Mouse (Mus musculus) forebrain, postnatal 0 days (tissue): Measurements from ENCODE around the gene Ucp1. TPM values are rescaled to one million over a fixed set of nuclear protein-coding genes. Genes with fewer than 3 reads are reported as not detected.

Source experiments
- ATAC-seq: fragments of 200-750 bp; cut with Nextera tagmentation; 2 replicates; pipeline ENCODE4 v1.8.0; 2017; ENCODE audit warnings: mild to moderate bottlenecking, moderate library complexity
- DNase-seq: peaks from one replicate; pipeline ENCODE4 v3.0.0-alpha.2; 2015
- H3K27ac ChIP-seq: fragments of 300-500 bp; sonication (generic); 2 replicates; pipeline ENCODE4 v1.5.1; 2014; ENCODE audit warnings: low read depth, mild to moderate bottlenecking, antibody characterized with exemption, low read length, moderate library complexity, mixed read lengths
- H3K27me3 ChIP-seq: fragments of 300-500 bp; sonication (generic); 2 replicates; pipeline ENCODE4 v1.6.1; 2014; ENCODE audit warnings: mild to moderate bottlenecking, low read length, mixed read lengths; ENCODE audit not compliant: insufficient read depth
- H3K36me3 ChIP-seq: fragments of 300-500 bp; sonication (generic); 2 replicates; pipeline ENCODE4 v1.6.1; 2014; ENCODE audit warnings: mild to moderate bottlenecking, moderate library complexity; ENCODE audit not compliant: insufficient read depth
- H3K4me1 ChIP-seq: fragments of 300-500 bp; sonication (generic); 2 replicates; pipeline ENCODE4 v1.6.1; 2014; ENCODE audit warnings: antibody characterized with exemption; ENCODE audit not compliant: insufficient read depth
- H3K4me2 ChIP-seq: fragments of 300-500 bp; sonication (generic); 2 replicates; pipeline ENCODE4 v1.6.1; 2014; ENCODE audit warnings: low read depth, mild to moderate bottlenecking, moderate library complexity
- H3K4me3 ChIP-seq: fragments of 300-500 bp; sonication (generic); 2 replicates; pipeline ENCODE4 v1.5.1; 2014; ENCODE audit warnings: low read depth, low read length, mixed read lengths
- H3K9ac ChIP-seq: fragments of 300-500 bp; sonication (generic); 2 replicates; pipeline ENCODE4 v1.6.1; 2014; ENCODE audit warnings: mild to moderate bottlenecking
- H3K9me3 ChIP-seq: fragments of 300-500 bp; sonication (generic); 2 replicates; pipeline ENCODE4 v1.6.1; 2016; ENCODE audit warnings: low read length
- CTCF ChIP-seq: sonication (generic); IDR thresholded peaks from 2 replicates; pipeline ENCODE4 v1.5.1; 2016; ENCODE audit warnings: antibody characterized with exemption, control low read depth, low read depth
- WGBS: fragments of 180-500 bp; shearing (Covaris S2); extraction: QIAGEN DNeasy Blood & Tissue Kit; methylation state at CpG from one replicate; pipeline ENCODE4 v1.1.7; 2014; 5-methylcytosine and 5-hydroxymethylcytosine counted together
- polyA plus RNA-seq: library from polyadenylated mRNA; unstranded; fragments of >200 nt; fragmentation: Nextera tagmentation; extraction: Ambion mirVana; gene quantifications from 2 replicates; pipeline ENCODE4 v1.2.1, GENCODE M21; 2015
- total RNA-seq: library from RNA; depleted of rRNA; stranded (reverse); fragments of >200 nt; gene quantifications from 2 replicates; pipeline ENCODE4 v1.2.3, GENCODE M21; 2014

Gene Ucp1
- total and polyA plus RNA-seq, 2 experiments from 2014 or later: not detected

DNA sequence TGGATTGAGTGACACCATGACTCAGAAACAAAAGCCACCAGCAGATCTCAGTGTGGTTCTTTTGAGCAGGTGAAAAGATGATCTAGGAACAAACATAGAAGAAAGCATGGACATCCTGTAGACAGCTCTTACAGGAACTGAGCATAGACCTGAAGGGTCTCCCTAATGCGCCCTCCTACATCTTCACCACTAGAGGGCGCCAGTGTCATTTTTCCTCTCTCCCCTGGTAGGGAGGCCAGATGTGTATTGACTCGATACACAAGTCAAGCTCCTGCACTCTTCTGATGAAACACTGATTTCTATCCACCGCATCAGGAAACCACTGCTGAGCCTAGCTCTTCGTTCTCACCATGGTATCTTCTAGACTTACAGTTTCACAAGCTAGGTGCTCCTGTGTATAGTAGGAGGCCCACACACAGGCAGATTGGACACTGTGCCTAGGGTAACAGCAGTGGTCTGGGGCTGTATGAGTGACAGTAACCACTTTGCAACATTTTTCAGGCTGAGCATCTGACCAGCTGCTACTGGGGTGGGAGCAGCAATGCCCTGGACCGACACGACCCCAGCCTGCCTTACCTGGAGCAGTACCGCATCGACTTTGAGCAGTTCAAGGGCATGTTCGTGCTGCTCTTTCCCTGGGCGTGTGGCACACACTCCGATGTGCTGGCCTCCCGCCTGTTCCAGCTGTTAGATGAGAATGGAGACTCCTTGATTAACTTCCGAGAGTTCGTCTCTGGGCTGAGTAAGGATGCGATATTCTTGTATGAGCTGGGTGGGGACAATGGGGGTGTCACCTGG, 29.5 kb upstream of the Ucp1 start:
- peak; percentile 67 for DNase-seq
- peak; percentile 90 for ATAC-seq
- peak; percentile 88 for TF ChIP-seq CTCF
- Histone ChIP-seq H3K27me3 (no peaks in the 10 kb centered on the region), H3K4me1 (no peaks in the 10 kb centered on the region), H3K4me2 (no peak overlapping the region), H3K4me3 (no peak overlapping the region), H3K9ac (no peak overlapping the region), H3K9me3 (no peaks in the 10 kb centered on the region), H3K27ac (no peak overlapping the region), H3K36me3 (peaks cover 50% of the 10 kb centered on the region)
- 71% methylated on average over 16 of the region's 16 CpGs for WGBS

DNA sequence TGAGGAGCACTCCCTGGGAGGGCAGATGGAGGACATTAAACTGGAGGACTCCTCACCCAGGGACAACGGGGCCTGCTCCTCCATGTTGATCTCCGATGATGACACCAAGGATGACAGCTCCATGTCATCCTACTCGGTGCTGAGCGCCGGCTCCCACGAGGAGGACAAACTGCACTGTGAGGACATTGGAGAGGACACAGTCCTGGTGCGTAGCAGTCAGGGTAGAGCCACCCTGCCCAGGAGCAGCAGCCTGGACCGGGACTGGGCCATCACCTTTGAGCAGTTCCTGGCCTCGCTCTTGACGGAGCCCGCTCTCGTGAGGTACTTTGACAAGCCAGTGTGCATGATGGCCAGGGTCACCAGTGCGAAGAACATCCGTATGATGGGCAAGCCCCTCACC, 19.0 kb upstream of the Ucp1 start:
- Histone ChIP-seq H3K36me3 (peaks cover 42% of the 10 kb centered on the region), H3K9ac (no peak overlapping the region), H3K27me3 (no peaks in the 10 kb centered on the region), H3K9me3 (no peaks in the 10 kb centered on the region), H3K4me1 (no peaks in the 10 kb centered on the region), H3K4me2 (no peak overlapping the region), H3K4me3 (no peak overlapping the region), H3K27ac (no peak overlapping the region)
- TF ChIP-seq CTCF: no peak
- WGBS: 97% methylated on average over 14 of the region's 14 CpGs
- DNase-seq (no peak), ATAC-seq (no peak)

DNA sequence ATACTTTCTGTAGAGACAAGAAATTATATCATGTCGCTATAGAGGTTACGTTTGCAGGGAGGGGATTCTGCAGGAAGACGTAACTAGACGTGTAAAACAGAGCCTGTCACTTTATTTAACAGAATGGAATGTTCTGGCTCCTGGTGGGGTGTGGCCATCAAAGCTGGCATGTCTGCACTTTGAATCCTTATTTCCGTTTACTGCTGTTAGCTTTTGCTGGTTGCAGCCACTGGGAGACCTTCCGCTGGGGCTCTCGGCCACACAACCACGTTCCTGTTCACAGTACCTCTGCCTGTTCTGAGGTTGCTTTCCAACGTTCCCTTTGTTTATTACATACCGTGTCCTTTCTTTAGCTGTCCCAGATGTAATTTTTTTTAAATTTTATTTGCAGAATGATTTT, 17.7 kb upstream of the Ucp1 start:
- H3K4me2 ChIP-seq: no peak overlapping the region
- ATAC-seq (no peak), DNase-seq (no peak)
- H3K27ac ChIP-seq: no peak overlapping the region
- peaks cover 30% of the 10 kb centered on the region for H3K36me3 ChIP-seq
- H3K9me3 ChIP-seq: no peaks in the 10 kb centered on the region
- H3K9ac ChIP-seq: no peak overlapping the region
- 87% methylated on average over 10 of the region's 10 CpGs for WGBS
- TF ChIP-seq CTCF: no peak
- H3K27me3 ChIP-seq: no peaks in the 10 kb centered on the region
- H3K4me1 ChIP-seq: no peaks in the 10 kb centered on the region
- H3K4me3 ChIP-seq: no peak overlapping the region

DNA sequence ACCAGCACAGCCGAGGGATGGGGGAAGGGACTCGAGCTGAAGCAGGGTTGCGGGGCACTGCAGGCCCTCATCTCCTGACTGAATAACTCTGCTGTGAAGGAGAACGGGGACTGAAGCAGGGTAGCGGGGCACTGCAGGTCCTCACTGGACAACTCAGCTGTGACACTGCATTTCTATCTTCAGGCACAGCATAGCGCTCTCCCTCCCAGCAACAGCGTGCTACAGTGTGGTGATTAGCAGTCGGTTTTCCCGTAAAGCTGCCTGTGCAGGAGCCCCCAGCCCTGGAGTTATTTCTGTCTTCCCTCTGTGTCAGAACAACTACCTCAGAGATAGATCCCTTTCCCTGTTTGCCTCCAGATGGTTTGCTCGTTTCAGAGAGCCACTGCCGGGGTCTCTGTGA, 15.7 kb upstream of the Ucp1 start:
- no peak for TF ChIP-seq CTCF
- Histone ChIP-seq H3K27me3 (no peaks in the 10 kb centered on the region), H3K4me1 (no peaks in the 10 kb centered on the region), H3K9ac (no peak overlapping the region), H3K9me3 (no peaks in the 10 kb centered on the region), H3K27ac (no peak overlapping the region), H3K36me3 (peaks cover 27% of the 10 kb centered on the region), H3K4me3 (no peak overlapping the region), H3K4me2 (no peak overlapping the region)
- 69% methylated on average over 11 of the region's 11 CpGs for WGBS
- ATAC-seq: no peak
- no peak for DNase-seq

DNA sequence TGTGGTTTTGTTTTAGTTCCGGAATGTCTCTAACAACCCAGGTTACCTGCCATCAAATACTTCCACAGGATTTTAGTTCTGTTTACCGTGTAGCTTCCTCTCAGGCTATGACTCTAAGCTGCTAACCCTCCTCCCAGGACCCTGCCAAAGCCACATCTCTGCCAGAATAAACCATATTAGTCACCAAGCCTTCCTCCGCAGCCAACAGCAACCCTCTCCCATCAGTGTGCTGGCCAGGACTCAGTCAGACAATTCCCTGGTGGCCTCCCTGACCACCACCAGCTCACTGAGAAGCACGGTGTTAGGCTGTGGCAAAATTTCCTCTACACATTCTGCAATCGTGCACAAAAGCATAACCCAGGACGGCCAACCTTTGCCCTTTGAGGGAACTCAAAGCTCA, 11.7 kb upstream of the Ucp1 start:
- no peak overlapping the region for H3K4me3 ChIP-seq
- H3K27ac ChIP-seq: no peak overlapping the region
- TF ChIP-seq CTCF: no peak
- DNase-seq: no peak
- H3K36me3 ChIP-seq: peaks cover 13% of the 10 kb centered on the region; the same call in 1 of the 2 replicates
- H3K27me3 ChIP-seq: no peaks in the 10 kb centered on the region
- 88% methylated on average over 6 of the region's 6 CpGs for WGBS
- H3K4me1 ChIP-seq: no peaks in the 10 kb centered on the region
- H3K4me2 ChIP-seq: no peak overlapping the region
- no peak for ATAC-seq
- H3K9ac ChIP-seq: no peak overlapping the region
- H3K9me3 ChIP-seq: no peaks in the 10 kb centered on the region

DNA sequence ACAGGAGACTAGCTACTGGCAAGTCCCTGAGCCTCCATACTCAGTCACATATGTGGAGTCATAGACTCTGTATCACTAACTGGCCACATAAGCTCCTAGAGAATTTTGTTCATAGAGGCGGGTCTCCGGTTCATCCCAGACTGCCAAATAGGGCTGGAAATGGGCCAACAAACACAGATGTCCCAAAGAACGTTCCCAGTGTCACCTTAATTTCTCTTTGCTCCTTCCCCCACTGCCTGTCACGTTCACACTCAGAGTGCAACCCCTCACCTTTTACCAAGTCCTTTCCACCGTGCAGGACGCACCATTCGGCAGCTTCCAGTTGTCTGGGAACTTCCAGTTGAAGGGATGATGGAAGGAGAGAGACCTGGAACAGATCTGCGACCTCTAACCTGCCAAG, 4.8 kb upstream of the Ucp1 start:
- Histone ChIP-seq H3K9ac (no peak overlapping the region), H3K4me2 (no peak overlapping the region), H3K27me3 (peaks cover 9% of the 10 kb centered on the region; the same call in 1 of the 2 replicates), H3K4me3 (no peak overlapping the region), H3K27ac (no peak overlapping the region), H3K4me1 (no peaks in the 10 kb centered on the region), H3K9me3 (no peaks in the 10 kb centered on the region), H3K36me3 (no peaks in the 10 kb centered on the region)
- WGBS: 70% methylated on average over 8 of the region's 8 CpGs
- TF ChIP-seq CTCF: no peak
- ATAC-seq (no peak), DNase-seq (no peak)

DNA sequence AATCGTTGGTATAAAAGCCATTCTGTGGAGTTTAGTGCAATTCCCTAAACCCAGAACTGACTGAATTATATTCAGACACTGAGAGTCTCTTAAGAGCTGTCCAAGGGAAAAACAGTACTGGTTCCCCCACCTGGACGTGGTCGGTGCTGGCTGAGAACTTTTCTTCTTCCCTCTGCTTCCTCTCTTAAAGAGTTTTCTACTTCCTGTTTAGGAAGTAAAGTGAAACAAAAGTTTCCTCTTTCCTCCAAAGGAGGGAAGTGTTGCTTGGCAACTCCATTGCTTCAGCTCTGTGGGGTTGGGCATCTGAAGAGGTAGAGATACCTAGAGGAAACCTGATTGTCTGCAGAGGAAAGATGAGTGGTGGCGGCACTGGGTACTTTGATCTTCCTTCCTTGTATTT, 7.2 kb downstream of the Ucp1 start:
- no peaks in the 10 kb centered on the region for H3K4me1 ChIP-seq
- ATAC-seq (no peak), DNase-seq (no peak)
- H3K9ac ChIP-seq: no peak overlapping the region
- H3K4me3 ChIP-seq: no peak overlapping the region
- no peaks in the 10 kb centered on the region for H3K36me3 ChIP-seq
- H3K27ac ChIP-seq: no peak overlapping the region
- no peaks in the 10 kb centered on the region for H3K27me3 ChIP-seq
- WGBS: 83% methylated on average over 4 of the region's 4 CpGs
- TF ChIP-seq CTCF: no peak
- H3K4me2 ChIP-seq: no peak overlapping the region
- no peaks in the 10 kb centered on the region for H3K9me3 ChIP-seq
